Comparison of ENCODE assay signal across 15 mouse cellular contexts in genomic region chr9:84718615-84719191, GRCm38 (mm10).
"Had no signal": no experiment of that assay in that cellular context is flagged by ENCODE, and none has a peak within 500 bp of the region (broad histone marks: within the 10 kb centered on the region; RNA-seq: fewer than 3 reads in every experiment).

No protein-coding gene starts in this region.

- H3K36me3 ChIP-seq: neural tube, embryonic 15.5 days; stomach, embryonic 15.5 days had no signal

- H3K4me2 ChIP-seq: neural tube, embryonic 15.5 days; stomach, embryonic 15.5 days had no signal

- H3K9ac ChIP-seq: neural tube, embryonic 15.5 days; stomach, embryonic 15.5 days had no signal

- H3K27ac ChIP-seq: neural tube, embryonic 15.5 days; stomach, embryonic 15.5 days; stomach, postnatal 0 days had no signal

- H3K4me3 ChIP-seq: neural tube, embryonic 15.5 days; stomach, embryonic 15.5 days had no signal

- H3K4me1 ChIP-seq: neural tube, embryonic 15.5 days; stomach, embryonic 15.5 days had no signal

- DNase-seq: retina, postnatal 1 day; right cerebral cortex, adult 18-20 months; right cerebral cortex, postnatal 14 days; right cerebral cortex, postnatal 25 days; right cerebral cortex, postnatal 4 days; spleen, adult 18-20 months; thymus, adult 18-20 months; thymus, adult 2 months; thymus, postnatal 14 days; thymus, postnatal 25 days; thymus, postnatal 36 days; thymus, postnatal 4 days had no signal

- H3K9me3 ChIP-seq: neural tube, embryonic 15.5 days; stomach, embryonic 15.5 days had no signal

- H3K27me3 ChIP-seq: neural tube, embryonic 15.5 days; stomach, embryonic 15.5 days had no signal
